Mouse (Mus musculus): ENCODE results near the gene Slc38a8. TPM values are rescaled to one million over a fixed set of nuclear protein-coding genes. Genes with fewer than 3 reads are reported as not detected.

Slc38a8 gene
- total RNA-seq, 2 experiments from 2014 or later, result not detected

DNA sequence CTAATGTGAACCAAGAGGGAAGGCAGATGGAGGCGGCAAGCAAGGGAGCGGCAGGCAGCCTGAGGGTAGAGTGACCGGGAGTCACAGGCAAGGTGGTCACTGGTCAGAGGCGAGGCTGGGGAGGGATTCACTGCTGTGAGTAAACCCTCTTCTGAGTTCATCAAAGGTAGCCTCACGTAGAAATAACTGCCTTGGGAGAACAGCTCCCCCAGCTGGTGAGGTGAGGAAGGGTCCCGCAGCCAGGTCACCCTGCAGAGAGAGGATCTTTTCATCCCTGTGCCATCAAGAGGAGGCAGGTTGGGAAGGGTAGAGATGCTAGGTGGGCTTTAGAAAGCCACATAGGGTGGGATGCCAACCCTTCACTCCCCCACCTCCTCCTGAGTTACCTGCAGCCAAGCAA lies 4.7 kb downstream of the Slc38a8 start:
- peak; percentile 59; the same call in 1 of the 2 replicates for ATAC-seq (replicated peaks; ENCODE audit: poor library complexity, severe bottlenecking)

DNA sequence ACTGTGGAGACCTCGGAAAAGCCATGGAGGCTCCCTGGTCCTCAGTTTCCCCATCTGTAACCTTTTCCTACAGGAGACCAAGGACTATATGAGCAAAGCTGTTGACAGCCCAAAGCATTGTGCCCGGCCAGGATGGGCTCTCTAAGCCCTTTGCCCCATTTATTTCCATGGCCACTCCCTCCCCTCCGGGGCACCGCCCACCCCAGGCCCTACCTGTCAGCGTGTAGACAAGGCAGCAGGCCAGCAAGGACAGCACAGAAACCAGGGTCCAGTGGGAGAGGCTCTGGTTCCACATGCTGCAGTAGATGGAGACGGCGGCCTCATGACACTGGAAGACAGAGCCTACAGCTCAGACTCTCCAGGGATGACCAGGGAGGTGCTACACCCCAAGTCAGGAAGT lies 14.4 kb downstream of the Slc38a8 start:
- ATAC-seq (replicated peaks; ENCODE audit: poor library complexity, severe bottlenecking), result no peak

DNA sequence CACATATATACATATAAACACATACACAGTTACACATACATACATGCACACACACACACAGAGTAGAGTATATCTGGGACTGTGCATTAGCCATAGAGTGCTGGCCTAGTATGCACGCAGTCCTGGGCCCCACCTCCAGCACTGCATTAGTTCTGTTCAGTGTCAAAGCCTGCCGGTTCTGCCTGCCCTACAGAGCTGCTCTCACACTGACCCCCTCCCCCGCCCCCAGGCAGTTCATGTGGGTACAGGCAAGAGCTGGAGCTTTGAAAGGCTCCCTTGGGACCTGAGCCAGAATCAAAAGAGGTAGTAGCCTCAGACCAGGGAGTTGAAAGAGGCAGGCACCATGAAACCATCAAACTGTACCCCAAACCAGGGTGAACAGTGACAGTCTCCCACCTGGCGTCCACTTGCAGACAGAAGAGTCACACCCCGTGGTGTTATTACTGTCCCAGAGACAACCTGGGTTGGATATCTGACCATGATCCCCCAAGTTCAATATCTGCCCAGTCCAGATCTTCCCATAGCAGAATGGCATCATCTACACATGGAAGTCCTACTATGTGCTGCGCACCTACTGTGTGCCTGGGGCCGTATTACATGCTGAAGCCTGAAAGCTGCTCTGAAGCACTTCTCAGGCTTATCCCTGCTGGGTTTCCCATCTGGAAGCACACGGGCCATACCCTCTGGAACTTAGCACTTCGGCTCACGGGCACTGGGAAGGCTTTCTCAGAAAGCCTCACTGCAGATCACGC lies 17.2 kb downstream of the Slc38a8 start:
- ATAC-seq (replicated peaks; ENCODE audit: poor library complexity, severe bottlenecking), result no peak

DNA sequence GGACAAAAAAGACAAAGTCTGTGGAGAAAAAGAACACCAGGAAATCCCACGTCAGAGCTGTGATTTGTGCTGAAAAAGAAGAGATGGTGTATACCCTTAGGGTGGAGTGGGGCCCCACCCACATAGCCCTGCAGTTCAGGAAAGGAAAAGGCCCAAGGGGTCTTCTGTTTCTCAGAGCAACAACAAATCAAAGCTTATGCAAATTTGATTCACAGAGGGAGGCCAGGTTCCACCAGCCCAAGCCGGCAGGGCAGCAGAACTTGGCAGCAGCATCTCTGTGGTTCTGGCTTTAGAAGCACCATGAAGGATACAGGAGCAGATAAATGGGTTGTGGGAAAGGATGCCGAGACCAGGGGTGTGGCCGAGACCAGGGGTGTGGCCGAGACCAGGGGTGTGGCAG lies 22.8 kb downstream of the Slc38a8 start:
- no peak for ATAC-seq (replicated peaks; ENCODE audit: poor library complexity, severe bottlenecking)

DNA sequence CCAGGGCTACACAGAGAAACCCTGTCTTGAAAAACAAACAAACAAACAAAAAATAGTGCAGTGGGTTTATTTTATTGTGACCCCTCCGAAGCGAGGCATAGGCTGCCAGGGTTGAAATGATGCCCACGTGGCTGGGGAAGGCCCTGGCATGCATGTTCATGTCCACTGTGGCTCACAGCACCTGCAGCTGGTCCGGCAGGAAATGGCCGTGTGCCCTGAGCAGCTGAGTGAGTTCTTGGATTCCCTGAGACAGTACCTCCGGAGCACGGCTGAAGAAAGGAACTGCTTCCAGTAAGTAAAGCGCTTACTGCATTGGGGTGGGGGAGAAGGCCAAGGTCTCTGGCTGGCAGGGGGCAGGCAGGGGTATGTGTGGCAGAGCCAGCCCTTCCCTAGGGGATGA lies 33.4 kb downstream of the Slc38a8 start:
- no peak for ATAC-seq (replicated peaks; ENCODE audit: poor library complexity, severe bottlenecking)

DNA sequence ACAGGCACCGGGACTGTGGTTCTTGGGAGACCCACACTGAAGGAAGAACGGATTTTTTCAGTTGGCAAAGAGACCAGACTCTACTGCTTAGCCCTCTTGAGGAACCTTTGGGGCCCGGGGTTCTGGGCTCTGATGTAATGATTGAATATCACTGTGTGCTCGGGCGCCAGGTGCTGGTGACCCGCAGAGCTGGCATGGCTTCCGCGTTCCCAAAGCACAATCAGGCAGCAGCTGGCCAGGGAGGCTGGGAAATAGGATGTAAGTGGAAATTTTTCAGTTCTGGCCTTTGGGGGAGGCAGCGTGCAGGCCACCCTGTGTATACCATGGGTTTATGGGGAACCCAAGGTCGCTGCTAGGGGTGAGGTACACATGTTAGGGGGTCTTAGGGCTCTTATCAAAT lies 34.7 kb downstream of the Slc38a8 start:
- ATAC-seq (replicated peaks; ENCODE audit: poor library complexity, severe bottlenecking), result no peak

DNA sequence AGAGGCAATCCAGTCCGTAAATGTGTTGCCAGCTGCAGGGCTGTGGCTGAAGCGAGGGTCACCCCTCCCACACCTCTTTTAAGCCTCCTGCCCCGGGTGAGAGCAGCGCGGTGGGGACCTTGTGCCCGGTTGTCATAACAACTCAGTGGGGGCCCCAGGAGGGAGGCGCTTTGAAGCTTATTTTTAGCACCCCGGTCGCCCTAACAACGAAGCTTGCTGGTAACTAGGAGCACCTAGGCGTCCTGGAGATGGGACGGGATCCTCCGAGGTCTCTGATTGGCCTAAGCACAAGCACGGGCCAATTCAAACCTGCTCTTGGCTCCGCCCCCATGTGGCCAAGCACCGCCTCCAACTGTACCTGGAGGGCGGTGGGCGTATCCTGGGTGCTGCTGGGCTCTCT lies 35.4 kb downstream of the Slc38a8 start:
- ATAC-seq (replicated peaks; ENCODE audit: poor library complexity, severe bottlenecking), result no peak

DNA sequence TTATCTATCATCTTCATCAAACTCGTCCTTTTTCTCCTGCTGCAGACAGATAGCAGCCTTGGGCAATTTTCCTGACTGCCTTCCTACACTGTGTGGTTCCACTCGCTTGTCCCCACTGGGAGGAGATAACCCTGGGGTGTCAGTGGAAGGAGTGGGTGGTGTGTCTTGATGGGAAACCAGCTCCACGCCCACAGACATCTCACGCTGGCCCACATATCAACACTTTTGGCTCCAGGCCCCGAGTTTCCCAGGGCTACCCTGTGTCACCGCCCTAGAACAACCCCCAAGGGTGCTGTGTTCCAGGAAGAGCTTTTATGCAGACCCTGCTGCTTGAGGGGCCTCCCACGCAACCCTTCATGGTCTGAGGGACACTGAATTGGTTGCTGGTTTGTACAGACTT lies 37.8 kb downstream of the Slc38a8 start:
- no peak for ATAC-seq (replicated peaks; ENCODE audit: poor library complexity, severe bottlenecking)

DNA sequence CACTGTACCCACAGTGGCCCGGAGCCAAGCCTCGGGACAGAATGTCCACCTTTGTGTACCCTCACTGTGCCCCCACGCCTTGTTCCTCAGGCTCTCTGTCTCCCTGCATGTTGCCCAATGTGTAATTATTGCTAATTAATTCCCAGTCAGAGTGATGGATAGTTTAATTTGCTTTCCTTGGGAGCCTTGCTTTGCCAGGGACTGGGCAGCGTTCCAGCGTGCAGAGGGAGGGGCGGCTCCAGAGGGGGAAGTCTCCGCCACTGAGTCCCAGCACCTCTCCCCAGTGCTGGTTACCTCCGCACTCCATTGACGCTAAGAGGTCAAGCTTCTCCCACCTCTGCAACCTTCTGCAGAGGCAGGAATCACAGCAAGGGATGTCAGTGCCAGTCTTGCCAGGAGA lies 40.1 kb downstream of the Slc38a8 start:
- no peak for ATAC-seq (replicated peaks; ENCODE audit: poor library complexity, severe bottlenecking)

DNA sequence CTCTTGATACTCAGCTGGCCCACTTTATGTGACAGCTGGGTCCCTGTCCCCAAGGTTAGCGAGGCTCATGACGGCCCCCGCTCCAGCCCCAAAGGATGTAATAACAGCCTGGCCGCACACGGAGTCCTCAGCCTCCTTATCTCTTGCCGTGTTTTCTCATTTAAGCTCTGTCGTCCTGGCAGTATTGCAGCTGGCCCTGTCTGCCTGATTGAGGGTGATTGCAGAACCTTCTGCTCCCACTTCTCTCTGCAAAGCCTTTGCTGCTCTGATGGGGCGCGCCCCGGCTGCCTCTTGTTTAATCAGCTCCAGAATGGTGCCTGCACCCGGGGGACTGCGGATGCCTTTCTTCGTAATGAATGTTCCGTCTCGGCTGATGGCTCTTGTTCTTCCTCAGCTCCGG lies 41.8 kb downstream of the Slc38a8 start:
- no peak for ATAC-seq (replicated peaks; ENCODE audit: poor library complexity, severe bottlenecking)

DNA sequence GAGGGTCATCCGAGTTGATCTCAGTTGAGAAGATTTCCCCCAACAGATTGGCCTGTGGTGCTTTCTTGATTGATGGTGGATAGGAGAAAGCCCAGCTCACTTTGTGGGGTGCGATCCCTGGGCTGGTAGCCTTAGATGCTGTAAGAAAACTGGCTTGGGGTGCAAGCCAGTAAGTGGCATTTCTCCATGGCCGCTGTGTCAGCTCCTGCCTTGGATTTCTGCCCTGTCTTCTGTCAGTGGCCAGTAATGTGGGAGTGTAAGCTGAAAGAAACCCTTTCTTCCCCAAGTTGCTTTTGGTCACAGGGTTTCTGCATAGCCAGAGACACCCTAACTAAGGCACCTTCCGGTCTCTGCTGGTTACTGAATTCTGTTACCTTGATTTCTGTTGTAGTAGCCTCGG lies 45.5 kb downstream of the Slc38a8 start:
- ATAC-seq (replicated peaks; ENCODE audit: poor library complexity, severe bottlenecking), result no peak

DNA sequence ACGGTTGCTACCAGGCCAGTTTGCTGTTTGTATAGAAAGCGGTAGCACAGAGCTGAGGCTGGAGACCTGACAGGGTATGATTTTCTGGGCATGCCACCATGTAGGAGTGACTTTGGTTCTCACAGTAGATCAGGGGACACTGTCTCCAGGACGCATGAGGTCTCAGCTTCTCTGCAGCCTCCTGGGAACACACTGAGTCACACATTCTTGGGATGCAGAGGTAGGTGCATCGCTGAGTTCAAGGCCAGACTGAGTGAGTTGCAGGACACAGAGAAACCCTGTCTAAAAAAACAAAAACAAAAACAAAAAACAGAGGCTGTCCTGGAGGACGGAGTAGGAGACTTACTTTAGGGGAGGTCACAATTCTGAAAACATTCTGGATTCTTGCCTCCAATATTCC lies 48.6 kb downstream of the Slc38a8 start:
- ATAC-seq (replicated peaks; ENCODE audit: poor library complexity, severe bottlenecking), result no peak

DNA sequence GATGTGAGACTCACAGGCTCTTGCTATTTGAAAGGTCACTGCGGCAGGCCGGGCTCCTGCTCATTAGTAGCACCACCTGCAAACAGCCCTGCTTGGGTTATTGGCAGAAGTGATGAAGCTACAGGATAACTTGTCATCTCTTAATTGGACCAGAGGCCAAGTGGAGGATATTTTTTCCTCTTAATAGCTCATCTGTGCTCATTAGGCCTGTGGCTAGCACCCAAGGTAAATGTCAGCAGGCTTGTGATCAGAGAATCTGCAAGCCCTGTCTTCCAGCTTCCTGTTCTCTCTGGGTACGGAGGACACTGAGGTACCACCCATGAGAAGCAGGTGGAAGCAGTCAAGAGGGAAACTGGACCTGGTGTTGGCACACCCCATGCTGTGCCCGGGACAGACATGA lies 50.4 kb downstream of the Slc38a8 start:
- ATAC-seq (replicated peaks; ENCODE audit: poor library complexity, severe bottlenecking), result no peak

DNA sequence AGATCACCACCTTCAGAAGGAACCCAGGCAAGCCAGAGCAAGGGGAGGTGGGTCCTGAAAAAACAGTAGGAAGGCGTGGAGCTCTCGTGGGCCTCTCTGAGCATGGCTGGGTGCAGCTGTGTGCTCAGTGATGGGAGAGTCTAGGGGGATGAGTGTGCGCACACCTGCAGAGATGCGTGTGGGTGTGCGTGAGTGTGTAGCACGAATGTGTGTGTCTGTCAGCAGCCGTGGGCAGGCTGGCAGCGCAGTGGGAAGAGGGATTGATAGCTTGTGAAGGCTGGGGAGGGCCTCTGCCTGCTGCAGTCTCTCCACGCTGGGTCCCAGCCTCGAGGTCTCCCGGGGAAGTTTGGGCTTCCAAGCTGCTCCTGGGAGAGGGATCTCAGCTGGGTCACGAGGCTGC lies 51.9 kb downstream of the Slc38a8 start:
- no peak for ATAC-seq (replicated peaks; ENCODE audit: poor library complexity, severe bottlenecking)

DNA sequence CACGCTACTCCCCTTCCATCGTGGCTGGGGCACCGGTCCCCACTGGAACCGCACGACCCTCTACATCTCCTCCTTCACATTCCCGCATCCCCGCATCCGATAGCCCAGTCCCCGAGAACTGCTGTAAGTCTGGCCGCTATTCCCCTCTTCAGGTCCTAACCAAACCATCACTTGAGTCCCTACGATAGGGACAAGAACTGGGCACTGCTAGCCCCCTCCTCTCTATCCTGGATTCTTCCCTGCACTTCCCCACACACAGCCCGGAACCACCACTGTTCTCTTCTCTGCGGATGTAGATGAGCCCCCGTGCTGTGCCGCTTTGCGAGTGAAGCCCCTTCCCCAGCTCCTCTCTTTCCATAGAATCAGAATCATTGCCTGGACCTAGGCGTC lies 53.7 kb downstream of the Slc38a8 start:
- no peak for ATAC-seq (replicated peaks; ENCODE audit: poor library complexity, severe bottlenecking)

DNA sequence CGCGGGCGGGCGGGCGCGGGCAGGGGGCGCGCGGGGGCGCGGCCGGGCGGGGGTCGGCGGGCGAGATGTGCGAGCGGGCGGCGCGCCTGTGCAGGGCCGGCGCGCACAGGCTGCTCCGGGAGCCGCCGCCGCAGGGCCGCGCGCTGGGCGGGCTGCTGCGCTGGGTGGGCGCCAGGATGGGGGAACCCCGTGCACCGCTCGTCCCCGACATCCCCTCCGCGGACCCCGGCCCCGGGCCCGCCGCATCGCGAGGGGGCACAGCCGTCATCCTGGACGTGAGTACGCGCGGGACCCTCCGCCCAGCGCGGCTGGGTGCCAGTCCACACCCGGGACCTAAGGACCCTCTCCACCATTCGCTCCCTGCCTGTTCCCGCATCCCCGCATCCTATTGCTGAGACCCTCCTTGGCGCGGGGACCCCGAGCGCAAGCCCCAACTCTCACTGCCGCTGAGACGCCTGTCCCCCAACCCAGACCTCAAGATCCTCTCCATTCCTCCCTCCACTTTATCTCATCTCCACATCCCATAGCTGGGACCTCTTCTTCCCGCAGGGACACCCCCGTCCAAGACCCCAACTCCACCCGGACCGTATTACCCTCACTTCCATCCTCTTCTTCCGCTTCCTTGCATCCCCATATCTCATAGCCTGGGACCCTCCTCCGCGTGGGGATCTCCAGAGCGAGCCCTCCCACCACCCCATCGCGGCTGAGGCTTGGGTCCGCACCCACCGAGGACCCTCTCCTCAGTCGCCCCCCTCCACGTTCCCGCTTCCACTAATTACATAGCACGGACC lies 54.3 kb downstream of the Slc38a8 start:
- ATAC-seq (replicated peaks; ENCODE audit: poor library complexity, severe bottlenecking), result no peak

DNA sequence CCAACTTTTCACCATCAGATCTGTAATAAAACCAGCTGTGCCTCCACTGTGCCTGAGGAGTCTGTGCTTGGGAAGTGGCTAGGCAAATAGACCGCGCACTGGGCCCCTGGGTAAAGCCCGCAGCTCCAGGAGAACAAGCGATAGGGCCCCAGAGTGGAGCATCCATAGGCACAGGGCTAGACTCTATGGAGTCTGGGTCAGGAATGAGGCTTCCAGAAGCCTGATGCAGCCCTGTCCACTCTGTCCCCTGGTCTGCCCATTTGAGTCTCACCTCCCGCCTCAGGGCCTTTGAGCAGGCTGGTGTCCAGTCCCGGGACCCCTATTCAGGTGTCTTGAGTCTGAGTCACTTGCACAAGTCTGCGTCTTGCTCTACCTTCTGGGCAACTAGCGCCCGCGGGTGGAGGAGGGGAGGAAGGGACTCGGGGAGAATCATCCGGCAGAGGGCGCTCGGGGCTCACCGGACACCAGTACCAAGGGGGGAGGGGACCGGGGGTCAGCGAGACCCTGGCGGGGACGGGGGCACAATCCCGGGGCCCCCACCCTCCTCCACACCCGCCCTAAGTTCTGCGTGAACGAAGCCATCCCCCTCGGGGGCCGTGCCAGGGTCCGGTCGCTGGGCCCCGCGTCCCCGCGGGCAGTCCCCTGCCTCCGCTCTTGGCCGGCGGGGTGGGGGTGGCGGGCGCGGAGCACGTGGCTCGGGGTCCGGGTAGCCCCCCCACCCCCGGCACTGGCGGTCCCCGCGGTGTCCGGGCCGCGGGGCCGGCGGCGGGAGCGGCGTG lies 55.1 kb downstream of the Slc38a8 start, which contains the start of gene Necab2:
Gene Necab2 (plus strand): TSS at position 509 of the 779 bp plus-strand sequence.
- peak; percentile 28; the same call in 1 of the 2 replicates for ATAC-seq (replicated peaks; ENCODE audit: poor library complexity, severe bottlenecking)

DNA sequence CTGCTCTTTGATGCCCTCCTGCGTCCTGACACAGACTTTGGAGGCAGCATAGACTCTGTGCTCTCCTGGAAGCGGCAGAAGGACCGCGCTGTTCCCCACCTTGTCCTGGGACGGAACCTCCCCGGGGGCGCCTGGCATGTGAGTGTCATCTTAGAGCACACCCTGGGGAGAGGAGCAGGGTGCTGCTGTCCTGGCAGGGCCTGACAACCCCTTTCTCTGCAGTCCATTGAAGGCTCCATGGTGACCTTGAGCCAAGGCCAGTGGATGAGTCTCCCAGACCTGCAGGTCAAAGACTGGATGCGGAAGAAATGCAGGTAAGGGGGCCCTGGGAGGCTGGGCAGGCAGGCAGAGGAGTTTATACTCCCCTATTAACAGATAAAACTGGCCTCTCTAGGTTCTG lies 58.5 kb downstream of the Slc38a8 start:
- no peak for ATAC-seq (replicated peaks; ENCODE audit: poor library complexity, severe bottlenecking)

DNA sequence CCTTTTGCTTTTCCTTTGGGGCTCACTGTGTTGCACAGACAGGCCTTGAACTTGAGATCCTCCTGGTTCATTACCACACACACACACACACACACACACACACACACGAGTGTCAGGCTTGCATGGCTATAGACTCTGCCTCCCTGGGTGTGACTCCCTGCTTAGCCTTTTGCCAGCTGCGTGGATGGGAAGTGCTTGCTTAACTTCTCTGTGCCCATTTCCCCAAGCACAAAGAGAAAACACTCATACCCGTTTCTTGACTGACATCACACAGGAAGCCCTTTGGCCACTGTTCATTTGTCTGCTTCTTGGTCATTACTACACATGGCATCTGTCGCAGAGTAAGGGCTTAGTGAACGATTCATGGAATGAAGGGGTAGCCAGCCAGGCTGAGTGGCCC lies 59.5 kb downstream of the Slc38a8 start:
- peak; percentile 43 for ATAC-seq (replicated peaks; ENCODE audit: poor library complexity, severe bottlenecking)

DNA sequence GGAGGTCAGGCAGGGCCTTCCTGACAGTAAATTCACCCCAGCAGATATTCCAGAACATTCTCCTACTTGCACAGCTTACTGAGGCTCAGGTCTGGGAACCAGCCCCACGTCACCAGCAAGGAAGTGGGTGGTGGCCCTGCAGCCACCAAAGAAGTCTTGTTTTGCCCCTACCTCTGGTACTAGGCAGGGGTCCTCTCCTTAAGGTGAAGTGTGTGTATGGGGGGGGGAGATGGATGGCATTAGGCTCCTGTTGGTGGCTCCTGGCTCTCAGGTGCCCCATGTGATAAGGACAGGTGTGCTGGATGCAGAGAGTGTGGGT lies 60.6 kb downstream of the Slc38a8 start:
- no peak for ATAC-seq (replicated peaks; ENCODE audit: poor library complexity, severe bottlenecking)

DNA sequence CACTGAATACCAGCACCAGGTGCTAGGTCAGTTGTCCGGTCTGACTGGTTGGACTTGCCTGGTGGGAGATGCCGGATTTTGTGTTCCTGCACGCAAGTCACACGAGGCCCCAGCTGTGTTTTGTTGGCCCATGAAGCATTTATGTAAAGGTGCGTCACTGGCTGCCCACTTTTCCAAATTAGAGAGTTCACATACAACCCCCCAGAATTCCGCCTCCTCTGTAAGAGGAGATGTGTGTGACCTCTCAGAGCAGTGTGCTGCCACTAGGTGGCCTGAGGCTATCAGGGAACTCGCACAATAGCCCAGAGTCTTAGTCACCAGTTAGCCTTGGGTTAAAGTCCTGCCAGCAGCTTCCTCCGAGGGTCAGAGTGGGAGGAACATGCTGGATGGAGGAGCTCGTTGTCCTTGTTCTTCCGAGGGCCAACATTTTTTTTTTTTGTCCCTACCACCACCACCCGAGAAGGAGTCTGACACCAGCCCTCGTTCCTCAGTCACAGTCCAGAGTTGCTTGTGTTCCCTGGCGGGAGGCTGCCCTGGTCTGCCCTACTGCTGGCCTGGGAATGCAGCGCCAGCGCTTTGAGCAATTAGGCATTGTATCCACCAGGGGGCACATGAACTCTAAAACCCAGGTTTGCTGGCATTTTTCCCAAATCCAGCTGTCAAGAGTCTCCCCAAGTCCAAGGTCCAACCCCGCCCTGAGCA lies 61.1 kb downstream of the Slc38a8 start:
- ATAC-seq (replicated peaks; ENCODE audit: poor library complexity, severe bottlenecking), result peak; percentile 30

All from granulocyte monocyte progenitor cell, adult 5-6 weeks (primary cell).